Mouse (Mus musculus) right cerebral cortex, adult 2 months (tissue): ENCODE measurements around the gene Usp17lc.
"Not testable (repeated sequence)": the region's sequence is repeated elsewhere in the genome, so short reads cannot be mapped to it uniquely, and the experiment has no call there.

Source experiments
- DNase-seq, 2 experiments: peaks; one replicate each; pipeline ENCODE4 v3.0.0; 2021 to 2022; ENCODE audit warnings: low spot score in 2 of 2

The Usp17lc gene

DNA sequence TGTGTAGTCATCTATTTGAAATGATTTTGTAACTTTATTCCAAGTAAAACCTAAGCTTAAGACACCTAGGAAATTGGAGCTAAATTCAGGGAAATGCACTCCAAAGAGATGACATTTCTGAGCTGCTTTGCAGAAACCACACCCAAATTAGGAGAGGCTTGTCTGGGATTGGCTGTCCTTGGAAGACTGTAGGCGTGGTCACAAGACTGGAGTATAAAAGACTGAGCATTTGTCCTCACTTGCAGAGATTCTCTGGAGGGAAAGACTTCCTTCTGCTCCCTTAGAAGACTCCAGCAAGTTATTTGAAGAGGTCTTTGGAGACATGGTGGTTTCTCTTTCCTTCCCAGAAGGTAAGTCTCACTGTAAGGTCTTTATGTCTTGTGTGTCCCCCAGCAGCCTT, at the start of gene Usp17lc:
TSS of gene Usp17lc (plus strand) at position 301 of the 400 bp plus-strand sequence.
- not testable (repeated sequence) for DNase-seq

DNA sequence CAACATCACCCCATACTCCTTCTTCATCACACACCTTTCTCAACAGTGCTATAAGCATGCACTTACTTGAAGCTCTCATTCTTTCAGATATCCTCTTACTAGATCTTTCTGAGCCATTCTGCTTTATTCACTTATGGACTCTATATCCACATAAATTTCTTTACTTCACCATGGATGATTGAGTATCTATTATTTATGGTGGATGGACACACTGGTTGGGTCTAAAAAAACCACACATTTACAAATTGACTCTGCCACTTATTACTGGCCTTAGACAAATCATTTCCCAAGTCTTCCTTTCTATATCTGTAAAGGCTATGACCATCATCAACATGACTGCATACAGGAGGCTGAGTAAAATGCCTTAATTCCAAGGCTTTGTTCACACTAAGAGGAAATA, 28.8 kb upstream of the Usp17lc start, which contains the start of gene Olfr603:
TSS of gene Olfr603 (minus strand) at position 101 of the 400 bp plus-strand sequence.
- no peak for DNase-seq

DNA sequence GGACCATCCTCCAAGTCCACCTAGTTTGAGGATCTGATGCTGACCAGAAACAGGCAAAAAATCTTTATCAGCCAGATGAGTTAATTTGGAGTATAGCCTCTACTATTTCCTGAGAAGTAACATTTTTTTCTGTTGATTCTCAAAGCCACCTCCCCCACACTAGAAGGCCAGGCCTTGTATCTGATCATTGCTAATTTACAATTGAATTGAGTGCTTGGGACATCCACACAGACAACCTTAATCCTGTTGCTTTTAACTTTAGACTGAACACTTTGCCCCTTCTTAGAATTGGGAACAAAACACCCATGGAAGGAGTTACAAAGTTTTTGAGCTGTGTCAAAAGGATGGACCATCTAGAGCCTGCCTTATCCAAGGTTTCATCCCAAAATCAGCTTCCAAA, 17.1 kb upstream of the Usp17lc start:
- no peak for DNase-seq

DNA sequence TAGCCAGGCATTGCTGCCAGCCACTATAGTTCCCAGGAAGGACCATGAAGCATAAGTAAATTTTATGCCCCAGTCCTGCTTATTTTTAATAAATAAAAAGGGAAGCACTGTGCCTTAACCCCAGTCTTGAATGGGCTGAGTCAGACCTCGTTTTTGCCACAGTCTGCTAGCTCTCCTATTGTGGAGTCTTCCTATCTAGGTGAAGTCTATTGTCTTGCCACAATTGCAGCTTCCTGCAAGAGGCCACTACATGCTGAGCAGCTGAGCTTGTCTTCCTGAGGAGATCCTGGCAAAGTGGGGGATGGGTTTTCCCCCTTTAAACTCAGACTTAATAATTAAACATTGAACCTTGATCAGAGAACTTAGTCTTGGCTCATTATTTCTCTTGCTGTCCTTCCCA, 15.9 kb upstream of the Usp17lc start:
- no peak for DNase-seq

DNA sequence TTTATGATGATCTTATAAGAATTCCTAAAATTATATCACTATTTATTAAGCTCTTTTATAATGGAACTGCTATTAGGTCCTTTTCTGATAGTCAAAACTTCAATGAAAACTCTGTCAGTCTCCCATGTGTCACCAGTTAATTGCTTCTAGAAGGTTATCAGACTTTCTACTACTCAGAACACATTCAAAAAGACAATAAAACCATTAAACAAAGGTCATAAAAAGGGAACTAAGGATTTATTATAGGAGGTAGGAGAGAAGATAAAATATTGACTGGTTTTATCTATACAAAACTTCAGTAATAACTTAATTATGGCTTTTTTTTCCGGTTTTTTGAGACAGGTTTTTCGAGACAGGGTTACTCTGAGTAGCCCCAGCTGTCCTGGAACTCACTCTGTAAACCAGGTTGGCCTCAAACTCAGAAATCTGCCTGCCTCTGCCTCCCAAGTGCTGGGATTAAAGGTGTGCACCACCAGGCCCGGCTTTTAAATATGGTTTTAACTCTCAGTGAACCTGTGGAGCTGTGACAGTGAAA, 8.3 kb upstream of the Usp17lc start:
- DNase-seq = not testable (repeated sequence)

DNA sequence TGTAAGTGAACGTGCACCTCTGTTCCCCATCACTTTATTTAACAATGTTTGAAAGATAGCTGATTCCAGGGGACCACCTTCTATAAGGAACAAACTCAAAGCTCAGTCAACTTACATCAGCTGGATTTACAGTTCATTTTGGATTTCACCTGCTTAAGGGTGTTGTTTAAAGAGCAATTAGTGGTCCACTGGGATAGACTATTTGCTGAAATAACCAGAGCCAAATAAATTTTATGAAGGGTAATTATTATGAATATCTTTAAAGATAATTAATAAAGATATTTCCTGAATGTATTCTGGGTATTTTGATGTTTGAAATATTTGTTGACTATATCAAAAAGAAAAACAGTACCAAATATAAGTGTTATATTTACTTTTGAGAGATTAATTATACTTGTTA, 30.5 kb downstream of the Usp17lc start, which contains the start of gene Olfr605:
TSS of gene Olfr605 (minus strand) at position 101 of the 400 bp plus-strand sequence.
- DNase-seq = no peak

DNA sequence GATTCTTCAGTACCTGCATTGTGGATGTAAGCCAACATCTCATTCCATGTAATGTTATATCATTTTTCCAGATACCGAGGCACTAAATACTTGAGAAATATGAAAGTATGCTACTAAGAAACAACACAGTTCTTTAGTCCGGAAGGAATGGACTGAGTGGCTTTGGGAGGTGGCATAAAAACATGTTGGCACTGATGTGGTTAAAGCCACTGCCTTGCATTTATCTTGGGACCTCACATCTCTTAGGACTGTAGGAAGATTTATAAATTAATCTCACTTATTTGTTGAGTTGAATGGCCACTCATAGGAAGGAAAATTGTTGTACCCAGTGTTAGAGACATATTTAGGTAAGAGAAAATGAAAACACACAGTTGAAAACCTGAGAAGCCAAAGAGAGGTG, 33.9 kb downstream of the Usp17lc start, which contains the start of gene Olfr606:
TSS of gene Olfr606 (plus strand) at position 301 of the 400 bp plus-strand sequence.
- no peak for DNase-seq

DNA sequence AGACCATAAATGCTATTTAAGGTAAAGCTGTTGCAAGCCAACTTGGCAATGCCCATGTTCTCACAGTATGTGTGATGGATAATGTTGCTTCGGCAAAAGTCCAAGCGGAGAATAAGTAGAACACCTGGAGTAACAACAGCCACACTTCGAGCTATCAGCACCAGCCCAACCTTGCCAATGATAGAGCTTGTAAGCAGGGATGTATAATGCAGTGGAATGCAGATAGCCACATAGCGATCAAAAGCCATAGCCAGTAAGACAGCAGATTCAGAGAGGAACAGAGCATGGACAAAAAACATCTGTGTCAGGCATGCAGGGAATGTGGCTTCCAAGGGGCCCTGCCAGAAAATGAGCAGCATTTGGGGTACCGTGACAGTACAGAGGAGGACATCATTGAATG, 45.7 kb downstream of the Usp17lc start:
- DNase-seq = no peak
